Mouse (Mus musculus) CH12.LX (cell line): ENCODE data around the gene Vmn2r103. TPM values are rescaled to one million over a fixed set of nuclear protein-coding genes. Genes with fewer than 3 reads are reported as not detected.

Source experiments
- DNase-seq: peaks from one replicate; pipeline ENCODE4 v3.0.0-alpha.2; 2013; ENCODE audit errors: extremely low read depth
- H3K27ac ChIP-seq: 2 replicates; pipeline ENCODE4 v1.5.1; 2012; ENCODE audit warnings: low read depth, mild to moderate bottlenecking, control low read depth, moderate library complexity; ENCODE audit not compliant: insufficient read depth
- H3K27me3 ChIP-seq: replicated peaks from 2 replicates; pipeline ENCODE3; 2012; ENCODE audit warnings: inconsistent platforms
- H3K36me3 ChIP-seq, 2 experiments: replicated peaks in 1 of 2; 2 replicates each; pipeline versions ENCODE3 to v1.6.1; 2012; ENCODE audit warnings: inconsistent platforms in 1 of 2, low read length in 1 of 2, mild to moderate bottlenecking in 1 of 2, mixed read lengths in 1 of 2, moderate library complexity in 1 of 2; ENCODE audit not compliant: control insufficient read depth in 1 of 2, insufficient read depth in 1 of 2
- H3K4me1 ChIP-seq, 2 experiments: 2 replicates each; pipeline ENCODE4 v1.6.1; 2012; ENCODE audit warnings: inconsistent platforms in 1 of 2, moderate library complexity in 1 of 2; ENCODE audit not compliant: insufficient read depth in 2 of 2, control insufficient read depth in 1 of 2
- H3K4me2 ChIP-seq: 2 replicates; pipeline ENCODE4 v1.6.1; 2012; ENCODE audit warnings: low read depth, mild to moderate bottlenecking, control low read depth; ENCODE audit not compliant: poor library complexity, insufficient read depth, severe bottlenecking
- H3K4me3 ChIP-seq, 3 experiments: fragments of 150-350 bp in 1 of 3; sonication (generic) in 1 of 3; replicated peaks in 1 of 3; 2 replicates each; pipeline versions ENCODE3 to v1.5.1; 2011 to 2012; ENCODE audit warnings: low read depth in 2 of 3, low read length in 2 of 3, mild to moderate bottlenecking in 2 of 3, moderate library complexity in 2 of 3, control low read depth in 1 of 3, improper control_type of control experiment in 1 of 3, inconsistent platforms in 1 of 3, mixed read lengths in 1 of 3; ENCODE audit not compliant: poor library complexity in 1 of 3
- H3K79me2 ChIP-seq: replicated peaks from 2 replicates; pipeline ENCODE4 v1.6.1; 2012; ENCODE audit warnings: mild to moderate bottlenecking, moderate library complexity; ENCODE audit not compliant: control insufficient read depth, poor library complexity, insufficient read depth, severe bottlenecking; ENCODE audit errors: extremely low read depth
- H3K9ac ChIP-seq: 2 replicates; pipeline ENCODE4 v1.6.1; 2012; ENCODE audit warnings: low read depth, mild to moderate bottlenecking, control low read depth, moderate library complexity; ENCODE audit not compliant: insufficient read depth
- H3K9me3 ChIP-seq: replicated peaks from 2 replicates; pipeline ENCODE3; 2012; ENCODE audit warnings: low read length, inconsistent platforms, mixed read lengths
- CHD2 ChIP-seq: IDR thresholded peaks from 2 replicates; pipeline ENCODE4 v1.6.1; 2011; ENCODE audit warnings: low read length, improper control_type of control experiment
- CTCF ChIP-seq, 2 experiments: IDR thresholded peaks in 1 of 2; conservative IDR thresholded peaks in 1 of 2; 2 replicates each; pipeline ENCODE4 v1.5.1; 2011 to 2012; ENCODE audit warnings: low read depth in 2 of 2, low read length in 2 of 2, improper control_type of control experiment in 1 of 2, inconsistent platforms in 1 of 2, mild to moderate bottlenecking in 1 of 2, moderate library complexity in 1 of 2
- E2F4 ChIP-seq: IDR thresholded peaks from 2 replicates; pipeline ENCODE4 v1.6.1; 2011; ENCODE audit warnings: low read depth, low read length, improper control_type of control experiment; ENCODE audit not compliant: insufficient replicate concordance
- EP300 ChIP-seq: IDR thresholded peaks from 2 replicates; pipeline ENCODE4 v1.6.1; 2011; ENCODE audit warnings: low read length, improper control_type of control experiment
- ETS1 ChIP-seq: conservative IDR thresholded peaks from 2 replicates; pipeline ENCODE4 v1.6.1; 2012; ENCODE audit warnings: low read depth, mild to moderate bottlenecking, inconsistent platforms, low read length, improper control_type of control experiment, moderate library complexity
- GABPA ChIP-seq: IDR thresholded peaks from 2 replicates; pipeline ENCODE4 v1.6.1; 2012; ENCODE audit warnings: low read depth, low read length, improper control_type of control experiment, inconsistent platforms; ENCODE audit not compliant: insufficient replicate concordance
- HCFC1 ChIP-seq: IDR thresholded peaks from 2 replicates; pipeline ENCODE4 v1.6.1; 2012; ENCODE audit warnings: low read depth, mild to moderate bottlenecking, inconsistent platforms, low read length, improper control_type of control experiment
- IRF4 ChIP-seq: IDR thresholded peaks from 2 replicates; pipeline ENCODE4 v1.6.1; 2014; ENCODE audit warnings: low read depth, mild to moderate bottlenecking, inconsistent platforms, low read length, improper control_type of control experiment
- JUN ChIP-seq: IDR thresholded peaks from 2 replicates; pipeline ENCODE4 v1.6.1; 2011; ENCODE audit warnings: low read depth, mild to moderate bottlenecking, low read length, improper control_type of control experiment, moderate library complexity; ENCODE audit not compliant: insufficient read depth
- JUND ChIP-seq: conservative IDR thresholded peaks from 2 replicates; pipeline ENCODE4 v1.6.1; 2011; ENCODE audit warnings: low read depth, low read length, improper control_type of control experiment
- MAX ChIP-seq: IDR thresholded peaks from 2 replicates; pipeline ENCODE4 v1.6.1; 2011; ENCODE audit warnings: low read length, improper control_type of control experiment
- MEF2A ChIP-seq: IDR thresholded peaks from 2 replicates; pipeline ENCODE4 v1.6.1; 2014; ENCODE audit warnings: low read depth, mild to moderate bottlenecking, inconsistent platforms, low read length, improper control_type of control experiment, borderline replicate concordance
- MXI1 ChIP-seq: IDR thresholded peaks from 2 replicates; pipeline ENCODE4 v1.6.1; 2011; ENCODE audit warnings: mild to moderate bottlenecking, low read depth, low read length, improper control_type of control experiment
- NRF1 ChIP-seq: IDR thresholded peaks from 2 replicates; pipeline ENCODE4 v1.6.1; 2014; ENCODE audit warnings: low read depth, mild to moderate bottlenecking, inconsistent platforms, low read length, improper control_type of control experiment, moderate library complexity
- PAX5 ChIP-seq: IDR thresholded peaks from 2 replicates; pipeline ENCODE4 v1.6.1; 2012; ENCODE audit warnings: low read length, inconsistent platforms, mixed read lengths
- POLR2A ChIP-seq: IDR thresholded peaks from 2 replicates; pipeline ENCODE4 v1.6.1; 2011; ENCODE audit warnings: low read depth, mild to moderate bottlenecking, improper control_type of control experiment, low read length
- RAD21 ChIP-seq: IDR thresholded peaks from 2 replicates; pipeline ENCODE4 v1.6.1; 2011; ENCODE audit warnings: low read depth, mild to moderate bottlenecking, low read length, improper control_type of control experiment, moderate library complexity
- RCOR1 ChIP-seq: conservative IDR thresholded peaks from 2 replicates; pipeline ENCODE4 v1.6.1; 2012; ENCODE audit warnings: low read depth, mild to moderate bottlenecking, inconsistent platforms, low read length, improper control_type of control experiment
- SIN3A ChIP-seq: IDR thresholded peaks from 2 replicates; pipeline ENCODE4 v1.6.1; 2012; ENCODE audit warnings: low read length, improper control_type of control experiment, inconsistent platforms
- SMC3 ChIP-seq: IDR thresholded peaks from 2 replicates; pipeline ENCODE4 v1.6.1; 2011; ENCODE audit warnings: low read depth, low read length, improper control_type of control experiment
- TBP ChIP-seq: conservative IDR thresholded peaks from 2 replicates; pipeline ENCODE4 v1.6.1; 2011; ENCODE audit warnings: low read depth, low read length, improper control_type of control experiment
- UBTF ChIP-seq: IDR thresholded peaks from 2 replicates; pipeline ENCODE4 v1.6.1; 2012; ENCODE audit warnings: low read depth, mild to moderate bottlenecking, inconsistent platforms, low read length, improper control_type of control experiment, moderate library complexity
- USF2 ChIP-seq: conservative IDR thresholded peaks from 2 replicates; pipeline ENCODE4 v1.6.1; 2011; ENCODE audit warnings: low read depth, low read length, improper control_type of control experiment
- ZC3H11A ChIP-seq: IDR thresholded peaks from 2 replicates; pipeline ENCODE4 v1.6.1; 2012; ENCODE audit warnings: low read depth, mild to moderate bottlenecking, inconsistent platforms, low read length, improper control_type of control experiment
- ZNF384 ChIP-seq: IDR thresholded peaks from 2 replicates; pipeline ENCODE4 v1.6.1; 2012; ENCODE audit warnings: low read depth, low read length, improper control_type of control experiment, inconsistent platforms
- dilution Hi-C: fragments of 300-500 bp; cut with MboI; formaldehyde crosslinking; loops from 2 replicates; pipeline ENCODE4 v1.14.3; 2020; ENCODE audit warnings: low sequenced_read_pairs; ENCODE audit not compliant: extremely low pct_unique_long_range_greater_than_20kb, extremely low pct_ligation_motif_present
- in situ Hi-C: fragments of 300-500 bp; cut with MboI; formaldehyde crosslinking; loops from 3 replicates; pipeline ENCODE4 v1.14.3; 2019; ENCODE audit warnings: low sequenced_read_pairs, low pct_ligation_motif_present, low pct_unique_long_range_greater_than_20kb, mixed read lengths
- polyA plus RNA-seq: library from polyadenylated mRNA; unstranded; fragments of >175 nt; gene quantifications from 2 replicates; pipeline ENCODE4 v1.2.1, GENCODE M21; 2012; ENCODE audit warnings: low read depth; ENCODE audit not compliant: insufficient read length
- total RNA-seq, 2 experiments: library from RNA; depleted of rRNA; stranded (reverse); fragments of 300-350 nt in 1 of 2; fragments of >200 nt in 1 of 2; gene quantifications; 2 replicates each; pipeline ENCODE4 v1.2.3; 2012 to 2014

Gene Vmn2r103
- total RNA-seq (2012; rRNA removed) (not detected in 2 replicates), total RNA-seq (2014; rRNA removed) (not detected in 2 replicates), polyA plus RNA-seq (not detected in 2 replicates)

DNA sequence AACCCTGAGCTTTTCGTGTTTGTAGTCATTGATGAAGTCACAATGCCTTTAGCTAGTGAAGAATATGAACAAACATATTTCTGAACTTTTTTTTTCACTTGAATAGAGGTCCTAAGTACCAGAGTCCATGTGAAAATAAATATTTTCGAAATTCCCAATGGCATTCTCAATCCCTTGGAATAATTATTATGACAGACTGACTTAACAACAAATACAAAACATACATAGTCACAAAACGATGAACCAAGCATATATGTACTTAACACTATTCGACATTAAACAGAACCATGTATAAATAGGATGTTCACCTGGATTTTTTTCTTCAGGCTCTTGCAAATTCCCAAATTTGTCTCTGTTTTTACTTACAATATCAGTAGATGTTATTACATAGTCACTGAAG, at the start of gene Vmn2r103:
Gene Vmn2r103, plus strand, starts transcription at position 301 of the 400 bp plus-strand sequence.
- H3K36me3 ChIP-seq: no peaks in the 10 kb centered on the region
- DNase-seq: no peak
- no peaks in the 10 kb centered on the region for H3K79me2 ChIP-seq
- H3K4me3 ChIP-seq: no peak within 1 kb of the TSS
- TF ChIP-seq IRF4: no peak
- TF ChIP-seq POLR2A: no peak
- TF ChIP-seq PAX5: no peak
- no peak for TF ChIP-seq UBTF
- no peak for TF ChIP-seq EP300
- no peak for TF ChIP-seq MEF2A
- TF ChIP-seq JUN: no peak
- no peak for TF ChIP-seq ZC3H11A
- no peak for TF ChIP-seq HCFC1
- TF ChIP-seq MXI1: no peak
- no peak for TF ChIP-seq USF2
- TF ChIP-seq TBP: no peak
- TF ChIP-seq CTCF (conservative IDR thresholded peaks at IDR 0.05 in 1 of 2, IDR thresholded peaks at IDR 0.05 in 1 of 2; ENCODE audit: low read depth in 2 of 2, low read length in 2 of 2): no peak
- TF ChIP-seq JUND: no peak
- no peak for TF ChIP-seq E2F4
- no peaks in the 10 kb centered on the region for H3K27me3 ChIP-seq
- H3K9ac ChIP-seq: no peak within 1 kb of the TSS
- H3K9me3 ChIP-seq: no peaks in the 10 kb centered on the region
- H3K4me1 ChIP-seq: no peaks in the 10 kb centered on the region
- no peak within 1 kb of the TSS for H3K27ac ChIP-seq
- in situ Hi-C loops (no loop called here), dilution Hi-C loops (no loop called here)
- no peak within 1 kb of the TSS for H3K4me2 ChIP-seq

DNA sequence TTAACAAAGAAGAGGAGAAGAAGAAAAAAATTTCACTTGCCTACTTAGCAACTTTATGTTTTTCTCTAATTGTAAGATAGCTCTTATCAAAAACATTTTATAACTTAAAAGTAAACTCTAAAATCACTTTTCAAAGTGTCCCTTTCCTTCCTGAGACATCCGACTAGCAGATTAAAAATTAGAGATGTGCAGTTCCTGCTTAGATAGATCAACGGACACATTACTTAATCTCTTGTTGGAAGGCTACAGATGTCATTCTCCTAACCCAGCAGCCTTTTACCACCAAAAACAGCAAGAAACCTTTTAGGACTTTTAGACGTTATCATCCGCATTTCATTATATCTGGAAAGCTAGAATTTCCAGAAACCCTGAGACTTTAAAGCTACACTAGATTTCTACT, 5.8 kb downstream of the Vmn2r103 start:
- dilution Hi-C loops: no loop called here
- in situ Hi-C loops: no loop called here
- Histone ChIP-seq H3K36me3 (no peaks in the 10 kb centered on the region), H3K4me1 (no peaks in the 10 kb centered on the region), H3K27ac (no peak overlapping the region), H3K4me3 (no peak overlapping the region), H3K79me2 (no peaks in the 10 kb centered on the region), H3K4me2 (no peak overlapping the region), H3K27me3 (no peaks in the 10 kb centered on the region), H3K9me3 (no peaks in the 10 kb centered on the region)
- TF ChIP-seq RAD21: no peak
- no peak for TF ChIP-seq CHD2
- TF ChIP-seq SMC3: no peak
- TF ChIP-seq POLR2A: no peak
- TF ChIP-seq ETS1: no peak
- no peak for TF ChIP-seq ZNF384
- no peak for TF ChIP-seq PAX5
- no peak for TF ChIP-seq JUN
- no peak for TF ChIP-seq EP300
- TF ChIP-seq GABPA: no peak
- TF ChIP-seq MXI1: no peak
- TF ChIP-seq MAX: no peak
- no peak for TF ChIP-seq NRF1
- no peak for TF ChIP-seq SIN3A
- TF ChIP-seq UBTF: no peak
- TF ChIP-seq RCOR1: no peak
- TF ChIP-seq TBP: no peak
- TF ChIP-seq, all 38 proteins: peak for 0
- DNase-seq: no peak
- H3K9ac ChIP-seq: no peak overlapping the region
